Mouse (Mus musculus) kidney, embryonic 15.5 days (tissue): ENCODE measurements around the gene Capzb. TPM values are rescaled to one million over a fixed set of nuclear protein-coding genes. Genes with fewer than 3 reads are reported as not detected.

Experiments used
- ATAC-seq: fragments of 200-750 bp; cut with Nextera tagmentation; replicated peaks from 2 replicates; pipeline ENCODE4 v1.8.0; 2017; ENCODE audit warnings: moderate TSS enrichment; ENCODE audit not compliant: low FRiP score
- H3K27ac ChIP-seq: fragments of 300-500 bp; sonication (generic); 2 replicates; pipeline ENCODE4 v1.5.1; 2015; ENCODE audit warnings: mild to moderate bottlenecking, inconsistent platforms
- H3K27me3 ChIP-seq: fragments of 300-500 bp; sonication (generic); 2 replicates; pipeline ENCODE4 v1.6.1; 2015; ENCODE audit warnings: inconsistent platforms
- H3K36me3 ChIP-seq: fragments of 300-500 bp; sonication (generic); 2 replicates; pipeline ENCODE4 v1.6.1; 2015; ENCODE audit warnings: inconsistent platforms
- H3K4me1 ChIP-seq: fragments of 300-500 bp; sonication (generic); 2 replicates; pipeline ENCODE4 v1.6.1; 2015; ENCODE audit warnings: inconsistent platforms
- H3K4me2 ChIP-seq: fragments of 300-500 bp; sonication (generic); 2 replicates; pipeline ENCODE4 v1.6.1; 2015; ENCODE audit warnings: moderate library complexity, mild to moderate bottlenecking, inconsistent platforms
- H3K4me3 ChIP-seq: fragments of 300-500 bp; sonication (generic); replicated peaks from 2 replicates; pipeline ENCODE4 v1.5.1; 2015; ENCODE audit warnings: mild to moderate bottlenecking, inconsistent platforms
- H3K9ac ChIP-seq: fragments of 300-500 bp; sonication (generic); 2 replicates; pipeline ENCODE4 v1.6.1; 2015; ENCODE audit warnings: mild to moderate bottlenecking, inconsistent platforms
- H3K9me3 ChIP-seq: fragments of 300-500 bp; sonication (generic); replicated peaks from 2 replicates; pipeline ENCODE4 v1.6.1; 2016; ENCODE audit warnings: inconsistent platforms
- WGBS: fragments of 180-500 bp; shearing (Covaris S2); methylation state at CpG from one replicate; pipeline ENCODE4 v1.1.7; 2015; ENCODE audit warnings: mixed read lengths; 5-methylcytosine and 5-hydroxymethylcytosine counted together
- polyA plus RNA-seq: library from polyadenylated mRNA; unstranded; fragments of >200 nt; fragmentation: Nextera tagmentation; extraction: Ambion mirVana; gene quantifications from 2 replicates; pipeline ENCODE4 v1.2.1, GENCODE M21; 2015

Capzb gene
- polyA plus RNA-seq, 1 experiment from 2014 or later: 395 TPM

DNA sequence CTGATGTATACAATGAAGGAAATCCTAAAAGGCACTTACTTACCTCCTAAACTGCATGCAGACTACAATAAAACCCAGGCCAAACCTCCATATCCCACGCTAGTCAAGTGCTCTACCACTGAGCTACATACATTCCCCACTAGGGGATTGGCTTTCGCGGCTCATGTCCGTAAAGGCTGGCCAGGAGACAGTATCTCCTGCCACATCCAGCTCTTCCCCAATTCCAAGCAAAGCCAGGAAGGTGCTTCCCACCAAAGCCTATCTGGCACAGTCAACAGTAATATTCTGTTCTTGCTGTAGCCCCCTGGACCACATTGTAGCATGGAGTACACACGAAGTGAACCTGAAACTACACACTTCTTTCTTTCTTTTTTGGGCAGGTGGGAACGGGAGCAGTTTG is 117.0 kb downstream of the Capzb start:
- Histone ChIP-seq H3K27me3 (no peaks in the 10 kb centered on the region), H3K4me2 (peak overlapping the region; percentile 95), H3K4me1 (peaks cover 30% of the 10 kb centered on the region), H3K9me3 (no peaks in the 10 kb centered on the region), H3K27ac (peak overlapping the region; percentile 93; the same call in 1 of the 2 replicates), H3K4me3 (peak overlapping the region; percentile 94), H3K36me3 (peaks cover 19% of the 10 kb centered on the region), H3K9ac (peak overlapping the region; percentile 97)
- WGBS: 22% methylated on average over 6 of the region's 6 CpGs
- ATAC-seq: no peak

DNA sequence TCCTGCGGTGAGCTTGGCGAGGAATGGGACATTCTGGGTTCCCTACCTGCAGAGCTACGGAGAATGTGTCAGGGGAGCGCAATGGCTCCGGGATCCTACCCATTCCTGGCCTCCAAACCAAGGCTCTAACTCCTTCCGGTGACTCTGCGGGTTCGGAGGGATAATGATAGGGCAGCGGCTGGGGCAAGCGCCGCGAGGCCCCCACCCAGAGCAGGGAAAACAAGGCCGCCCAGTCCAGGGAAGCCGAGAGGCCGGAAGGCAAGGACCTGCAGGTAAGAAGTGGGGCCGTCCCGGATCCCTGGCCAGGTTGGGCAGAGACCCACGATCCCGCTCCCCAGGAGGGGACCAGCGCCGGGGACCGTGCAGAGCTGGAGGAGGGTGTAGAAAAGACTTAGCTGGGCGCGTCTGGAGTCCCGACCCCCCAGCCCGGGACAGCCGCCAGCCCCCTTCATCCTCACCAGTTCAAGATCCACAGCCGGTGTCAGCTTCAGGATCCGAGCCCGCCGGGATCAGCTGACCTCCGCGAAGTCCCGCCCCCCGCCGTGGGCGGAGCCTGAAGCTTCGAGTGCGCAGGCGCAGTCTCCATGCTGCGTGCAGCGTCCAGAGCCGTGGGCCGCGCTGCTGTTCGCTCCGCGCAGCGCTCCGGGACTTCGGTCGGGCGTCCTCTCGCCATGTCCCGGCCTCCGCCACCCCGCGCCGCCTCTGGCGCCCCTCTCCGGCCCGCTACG is 117.6 kb downstream of the Capzb start, which contains the start of the genes Pqlc2 and Akr7a5:
Pqlc2 (minus strand) TSS at position 538 of the 728 bp plus-strand sequence.
Akr7a5 (plus strand) TSS at position 574 of the 728 bp plus-strand sequence.
- Histone ChIP-seq H3K9me3 (no peaks in the 10 kb centered on the region), H3K4me2 (peak within 1 kb of the TSS; percentile 95), H3K9ac (peak within 1 kb of the TSS; percentile 97), H3K27me3 (no peaks in the 10 kb centered on the region), H3K36me3 (peaks cover 20% of the 10 kb centered on the region), H3K27ac (peak within 1 kb of the TSS; percentile 93), H3K4me3 (peak within 1 kb of the TSS; percentile 94), H3K4me1 (peaks cover 30% of the 10 kb centered on the region)
- under 1% methylated on average over 63 of the region's 63 CpGs for WGBS
- peak; percentile 85 for ATAC-seq

DNA sequence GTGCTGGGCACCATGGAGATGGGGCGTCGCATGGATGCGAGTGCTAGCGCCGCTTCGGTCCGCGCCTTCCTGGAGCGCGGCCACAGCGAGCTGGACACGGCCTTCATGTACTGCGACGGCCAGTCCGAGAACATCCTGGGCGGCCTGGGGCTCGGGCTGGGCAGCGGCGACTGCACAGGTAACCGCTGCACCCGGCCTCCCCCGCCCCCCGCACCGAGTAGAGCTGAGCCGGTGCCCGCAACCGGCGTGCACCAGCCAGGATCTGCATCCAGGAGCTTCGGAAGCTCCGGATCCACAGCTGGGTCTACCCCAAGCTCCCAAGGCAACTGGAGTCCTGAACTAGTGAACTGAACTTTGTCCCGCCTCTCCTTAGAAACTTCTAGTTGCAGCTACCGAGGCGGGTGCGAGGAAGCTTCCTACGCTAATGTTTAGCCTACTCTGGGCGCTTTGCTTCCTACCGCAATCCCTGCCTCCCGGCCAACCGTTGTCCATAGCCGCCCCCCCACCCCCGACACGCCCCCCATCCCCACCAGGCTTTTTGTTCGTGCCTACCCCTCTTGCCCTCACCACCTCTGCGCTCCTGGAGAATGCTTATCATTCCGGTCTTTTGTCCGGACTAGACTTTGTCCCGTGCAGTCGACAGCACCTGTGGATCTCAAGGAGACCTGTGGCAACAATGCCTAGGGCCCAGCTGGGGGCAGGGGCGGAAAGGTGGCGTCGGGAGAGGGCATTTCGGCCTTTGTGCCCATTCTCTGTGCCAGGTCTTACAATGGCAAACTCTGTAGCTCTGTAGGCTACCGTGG is 118.4 kb downstream of the Capzb start:
- WGBS: under 1% methylated on average over 53 of the region's 53 CpGs
- Histone ChIP-seq H3K9me3 (no peaks in the 10 kb centered on the region), H3K4me3 (peak overlapping the region; percentile 94), H3K27ac (peak overlapping the region; percentile 93), H3K27me3 (no peaks in the 10 kb centered on the region), H3K4me2 (peak overlapping the region; percentile 95), H3K9ac (peak overlapping the region; percentile 97), H3K36me3 (peaks cover 28% of the 10 kb centered on the region), H3K4me1 (peaks cover 30% of the 10 kb centered on the region)
- ATAC-seq: peak; percentile 81; the same call in 1 of the 2 replicates

- 6% methylated on average over 14 of the region's 14 CpGs for WGBS
- Histone ChIP-seq H3K27me3 (no peaks in the 10 kb centered on the region), H3K36me3 (peaks cover 28% of the 10 kb centered on the region), H3K4me2 (peak overlapping the region; percentile 95), H3K4me3 (peak overlapping the region; percentile 94), H3K4me1 (peaks cover 30% of the 10 kb centered on the region), H3K9me3 (no peaks in the 10 kb centered on the region), H3K9ac (peak overlapping the region; percentile 97), H3K27ac (peak overlapping the region; percentile 93)
- 0 out of 2 replicates have a peak, but pooled peaks have one; percentile 12 for ATAC-seq
These were observed 119.0 kb downstream of the Capzb start for GRCm38 (mm10) chr4:139311707-139312106.

GRCm38 (mm10) chr4:139312632-139313031 is 119.9 kb downstream of the Capzb start:
- Histone ChIP-seq H3K9me3 (no peaks in the 10 kb centered on the region), H3K4me1 (peaks cover 30% of the 10 kb centered on the region), H3K27ac (no peak overlapping the region), H3K27me3 (no peaks in the 10 kb centered on the region), H3K36me3 (peaks cover 38% of the 10 kb centered on the region), H3K4me3 (no peak overlapping the region; the same call in 1 of the 2 replicates), H3K4me2 (peak overlapping the region; percentile 95; the same call in 1 of the 2 replicates), H3K9ac (no peak overlapping the region)
- 73% methylated on average over 4 of the region's 4 CpGs for WGBS
- no peak for ATAC-seq

DNA sequence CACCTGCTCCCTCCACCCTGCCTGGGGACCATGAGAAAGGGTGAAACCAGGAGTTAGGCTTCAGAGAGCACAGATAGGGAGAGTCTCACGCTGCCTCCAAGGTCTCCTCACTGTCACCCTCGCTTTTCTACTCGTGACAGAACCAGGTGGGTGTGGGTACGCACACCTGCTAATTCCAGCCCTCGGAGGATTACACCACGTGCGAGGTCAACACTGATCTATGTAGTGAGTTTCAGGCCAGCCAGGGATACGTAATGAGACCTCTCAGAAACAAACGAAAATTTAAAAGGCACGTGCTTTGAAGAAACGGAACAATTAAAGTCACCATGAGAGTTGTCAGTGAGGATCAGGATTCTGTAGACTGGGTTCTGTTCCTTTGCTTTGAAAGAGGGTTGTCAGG is 125.8 kb downstream of the Capzb start:
- no peak for ATAC-seq
- H3K27ac ChIP-seq: no peak overlapping the region
- H3K27me3 ChIP-seq: no peaks in the 10 kb centered on the region
- H3K9me3 ChIP-seq: no peaks in the 10 kb centered on the region
- no peak overlapping the region for H3K9ac ChIP-seq
- H3K36me3 ChIP-seq: peaks cover 63% of the 10 kb centered on the region
- no peak overlapping the region for H3K4me2 ChIP-seq
- no peak overlapping the region for H3K4me3 ChIP-seq
- H3K4me1 ChIP-seq: no peaks in the 10 kb centered on the region; the same call in 1 of the 2 replicates
- WGBS: 92% methylated on average over 11 of the region's 11 CpGs

DNA sequence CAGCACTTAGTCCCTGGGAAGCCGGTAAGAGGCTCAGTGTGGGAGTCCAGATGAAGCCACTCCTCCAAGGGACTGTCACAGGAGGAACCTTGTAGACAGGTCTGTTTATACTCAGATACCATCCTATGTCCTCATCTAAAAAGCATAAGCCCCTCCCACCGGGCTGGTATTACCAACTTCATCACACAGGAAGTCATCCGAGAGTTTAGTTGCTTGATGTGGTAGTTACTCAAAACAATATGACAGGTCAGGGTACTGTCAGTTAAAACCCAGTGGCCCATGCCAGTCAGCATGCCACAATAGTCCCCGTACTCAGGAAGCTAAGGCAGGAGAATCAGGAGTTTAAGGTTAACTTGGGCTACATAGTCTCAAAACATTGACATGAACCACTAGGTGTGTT is 127.0 kb downstream of the Capzb start:
- Histone ChIP-seq H3K4me3 (no peak overlapping the region), H3K36me3 (peaks cover 53% of the 10 kb centered on the region), H3K27ac (no peak overlapping the region), H3K4me2 (no peak overlapping the region), H3K27me3 (no peaks in the 10 kb centered on the region), H3K4me1 (no peaks in the 10 kb centered on the region), H3K9ac (no peak overlapping the region), H3K9me3 (no peaks in the 10 kb centered on the region)
- no peak for ATAC-seq
- WGBS: 88% methylated on average over 4 of the region's 4 CpGs

- Histone ChIP-seq H3K9ac (no peak overlapping the region), H3K27me3 (no peaks in the 10 kb centered on the region), H3K4me2 (peak overlapping the region; percentile 57), H3K4me3 (peak overlapping the region; percentile 31), H3K4me1 (0 out of 2 replicates have a peak, but pooled peaks cover 8% of the 10 kb centered on the region), H3K27ac (no peak overlapping the region), H3K9me3 (no peaks in the 10 kb centered on the region), H3K36me3 (no peaks in the 10 kb centered on the region)
- 5% methylated on average over 10 of the region's 10 CpGs for WGBS
- peak; percentile 86; the same call in 1 of the 2 replicates for ATAC-seq
These were observed 137.9 kb downstream of the Capzb start for GRCm38 (mm10) chr4:139330605-139331004.

- H3K36me3 ChIP-seq: no peaks in the 10 kb centered on the region
- H3K9ac ChIP-seq: no peak overlapping the region
- H3K4me3 ChIP-seq: no peak overlapping the region
- peaks cover 9% of the 10 kb centered on the region for H3K27me3 ChIP-seq
- H3K9me3 ChIP-seq: no peaks in the 10 kb centered on the region
- no peak overlapping the region for H3K4me2 ChIP-seq
- 62% methylated on average over 6 of the region's 9 CpGs for WGBS
- ATAC-seq: no peak
- H3K4me1 ChIP-seq: peaks cover 14% of the 10 kb centered on the region
- H3K27ac ChIP-seq: peak overlapping the region; percentile 45; the same call in 1 of the 2 replicates
These were observed 142.1 kb downstream of the Capzb start for GRCm38 (mm10) chr4:139334631-139335295.

GRCm38 (mm10) chr4:139335507-139335906 is 142.8 kb downstream of the Capzb start:
- Histone ChIP-seq H3K36me3 (no peaks in the 10 kb centered on the region), H3K9ac (no peak overlapping the region), H3K27me3 (peaks cover 9% of the 10 kb centered on the region), H3K4me3 (no peak overlapping the region), H3K4me2 (no peak overlapping the region), H3K9me3 (no peaks in the 10 kb centered on the region), H3K4me1 (peaks cover 13% of the 10 kb centered on the region), H3K27ac (peak overlapping the region; percentile 45)
- ATAC-seq: peak; percentile 52
- WGBS: 69% methylated on average over 7 of the region's 7 CpGs

GRCm38 (mm10) chr4:139336822-139337483 is 144.3 kb downstream of the Capzb start:
- peak overlapping the region; percentile 59 for H3K4me2 ChIP-seq
- 29% methylated on average over 24 of the region's 24 CpGs for WGBS
- H3K4me3 ChIP-seq: peak overlapping the region; percentile 29
- H3K4me1 ChIP-seq: peaks cover 10% of the 10 kb centered on the region
- H3K27ac ChIP-seq: no peak overlapping the region
- no peaks in the 10 kb centered on the region for H3K36me3 ChIP-seq
- no peaks in the 10 kb centered on the region for H3K9me3 ChIP-seq
- 0 out of 2 replicates have a peak overlapping the region, but pooled peaks have one; percentile 18 for H3K9ac ChIP-seq
- peaks cover 9% of the 10 kb centered on the region for H3K27me3 ChIP-seq
- peak; percentile 76 for ATAC-seq
